In the genomic region with DNA sequence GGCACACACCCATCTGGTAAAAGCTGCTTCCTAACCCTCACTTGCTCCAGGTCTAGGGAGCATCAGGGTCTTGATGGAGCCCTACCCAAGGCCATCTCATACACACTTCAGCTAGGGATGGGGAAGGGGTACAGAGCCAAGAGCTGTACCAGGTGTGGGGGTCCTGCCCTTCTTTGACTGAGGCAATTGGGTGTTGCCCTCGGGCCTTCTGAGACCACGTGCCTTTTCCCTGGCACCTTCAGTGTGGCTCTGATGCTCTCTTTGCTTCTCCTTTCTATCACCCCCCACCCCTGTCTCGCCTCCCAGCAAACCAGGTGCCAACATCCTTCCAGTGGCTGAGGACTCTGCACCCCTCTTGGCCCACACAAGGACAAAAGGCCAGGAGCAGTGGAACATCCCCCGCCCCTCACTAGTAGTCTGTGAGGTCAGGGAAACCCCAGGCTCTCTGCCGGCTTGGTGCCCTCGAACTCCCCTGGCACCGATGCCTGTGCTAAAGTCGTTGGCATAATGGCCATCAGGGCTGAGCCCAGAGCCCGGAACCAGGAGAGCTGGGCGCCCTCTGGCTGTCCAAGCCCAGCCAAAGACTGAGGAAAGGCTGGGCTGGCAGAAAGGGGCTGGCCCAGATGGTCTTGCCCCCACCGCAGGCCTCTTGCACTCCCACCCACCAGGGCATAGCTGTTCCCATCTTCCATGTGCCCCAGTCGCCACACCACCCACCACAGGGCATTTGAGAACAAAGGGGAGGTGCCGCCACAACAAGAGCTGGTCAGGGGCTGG, we compare ENCODE assay signal across 9 mouse cellular contexts.
DNase-seq lines count a peak whose midpoint lies in the region; ATAC-seq and TF ChIP-seq lines count a peak whose summit lies in the region.
"Had no signal": no experiment of that assay in that cellular context is flagged by ENCODE, and none has a peak within 500 bp of the region (broad histone marks: within the 10 kb centered on the region; RNA-seq: fewer than 3 reads in every experiment).

No protein-coding gene starts in this region.

- peak; percentile 73 for TF ChIP-seq CTCF in hindbrain, postnatal 0 days (IDR thresholded peaks at IDR 0.05; ENCODE audit: low read depth)

- peak overlapping the region; percentile 96 for H3K27ac ChIP-seq in hindbrain, postnatal 0 days
- H3K27ac ChIP-seq in stomach, embryonic 16.5 days (ENCODE audit: low read length), result no peak overlapping the region

- no peaks in the 10 kb centered on the region for H3K9me3 ChIP-seq in hindbrain, postnatal 0 days (ENCODE audit: low read length)
- no peaks in the 10 kb centered on the region for H3K9me3 ChIP-seq in stomach, embryonic 16.5 days (replicated peaks; ENCODE audit: control insufficient read depth, low read length)

- H3K4me1 ChIP-seq in hindbrain, postnatal 0 days (ENCODE audit: insufficient read depth, low read length), result peaks cover 28% of the 10 kb centered on the region
- H3K4me1 ChIP-seq in stomach, embryonic 16.5 days (ENCODE audit: control insufficient read depth, insufficient read depth, low read length), result peaks cover 16% of the 10 kb centered on the region

- peak overlapping the region; percentile 89 for H3K4me3 ChIP-seq in hindbrain, postnatal 0 days (ENCODE audit: low read length)
- H3K4me3 ChIP-seq in stomach, embryonic 16.5 days (replicated peaks; ENCODE audit: low read length), result peak overlapping the region; percentile 68

- peak overlapping the region; percentile 95 for H3K9ac ChIP-seq in hindbrain, postnatal 0 days (replicated peaks; ENCODE audit: low read length)
- no peak overlapping the region for H3K9ac ChIP-seq in stomach, embryonic 16.5 days (ENCODE audit: low read length)

- DNase-seq in adrenal gland, postnatal 14 days, result peak; percentile 23
- DNase-seq in adrenal gland, adult 8-10 months, result no peak
- DNase-seq in right cerebral cortex, postnatal 10 days (ENCODE audit: low spot score in 2 of 2), result peak; percentile 69 to 71
- no peak for DNase-seq in right cerebral cortex, adult 18-20 months
- DNase-seq in hindbrain, postnatal 0 days (ENCODE audit: low spot score), result peak; percentile 82
- no peak for DNase-seq in gastrocnemius, adult 8-10 months (ENCODE audit: low spot score in 2 of 2)
- DNase-seq in adrenal gland, adult 18-20 months (ENCODE audit: low spot score in 2 of 2), result no peak
- DNase-seq: kidney, adult 2 months had no signal

- WGBS in hindbrain, postnatal 0 days, result 17% methylated on average over 13 of the region's 13 CpGs
- 35% methylated on average over 13 of the region's 13 CpGs for WGBS in stomach, embryonic 16.5 days

- H3K4me2 ChIP-seq in hindbrain, postnatal 0 days (ENCODE audit: low read depth, low read length), result peak overlapping the region; percentile 89
- H3K4me2 ChIP-seq in stomach, embryonic 16.5 days (ENCODE audit: low read depth, low read length), result peak overlapping the region; percentile 98

- H3K27me3 ChIP-seq in hindbrain, postnatal 0 days (ENCODE audit: insufficient read depth, low read length), result no peaks in the 10 kb centered on the region
- peaks cover 39% of the 10 kb centered on the region for H3K27me3 ChIP-seq in stomach, embryonic 16.5 days (ENCODE audit: control insufficient read depth, insufficient read depth, low read length)

- no peaks in the 10 kb centered on the region for H3K36me3 ChIP-seq in hindbrain, postnatal 0 days (ENCODE audit: insufficient read depth, low read length)
- no peaks in the 10 kb centered on the region for H3K36me3 ChIP-seq in stomach, embryonic 16.5 days (ENCODE audit: control insufficient read depth, insufficient read depth, low read length)

- ATAC-seq in hindbrain, postnatal 0 days, result peak; percentile 58
- ATAC-seq in stomach, embryonic 16.5 days (ENCODE audit: insufficient read depth, low FRiP score), result no peak

Comparison
In these comparisons a context has a peak if more than half of its experiments do, and no peak if none do; other contexts are left out.
1. DNase-seq: peak in adrenal gland, postnatal 14 days (single experiment), right cerebral cortex, postnatal 10 days (2 of 2) and hindbrain, postnatal 0 days (single experiment); none in adrenal gland, adult 8-10 months (single experiment), right cerebral cortex, adult 18-20 months (single experiment), gastrocnemius, adult 8-10 months (0 of 2) and adrenal gland, adult 18-20 months (0 of 2).